Mouse (Mus musculus) neural tube, postnatal 0 days (tissue): Measurements from ENCODE around the gene Riok1. TPM values are rescaled to one million over a fixed set of nuclear protein-coding genes. Genes with fewer than 3 reads are reported as not detected.

Experiments
- microRNA-seq: library from miRNA; unstranded; fragments of <30 nt; microRNA quantifications from one replicate; pipeline ENCODE4, GENCODE M21; 2016
- polyA plus RNA-seq: library from polyadenylated mRNA; unstranded; fragments of >200 nt; fragmentation: Nextera tagmentation; extraction: Ambion mirVana; gene quantifications from 2 replicates; pipeline ENCODE4 v1.2.1, GENCODE M21; 2015

Gene Riok1
- polyA plus RNA-seq = 37.4 and 37.7 TPM in 2 replicates

DNA sequence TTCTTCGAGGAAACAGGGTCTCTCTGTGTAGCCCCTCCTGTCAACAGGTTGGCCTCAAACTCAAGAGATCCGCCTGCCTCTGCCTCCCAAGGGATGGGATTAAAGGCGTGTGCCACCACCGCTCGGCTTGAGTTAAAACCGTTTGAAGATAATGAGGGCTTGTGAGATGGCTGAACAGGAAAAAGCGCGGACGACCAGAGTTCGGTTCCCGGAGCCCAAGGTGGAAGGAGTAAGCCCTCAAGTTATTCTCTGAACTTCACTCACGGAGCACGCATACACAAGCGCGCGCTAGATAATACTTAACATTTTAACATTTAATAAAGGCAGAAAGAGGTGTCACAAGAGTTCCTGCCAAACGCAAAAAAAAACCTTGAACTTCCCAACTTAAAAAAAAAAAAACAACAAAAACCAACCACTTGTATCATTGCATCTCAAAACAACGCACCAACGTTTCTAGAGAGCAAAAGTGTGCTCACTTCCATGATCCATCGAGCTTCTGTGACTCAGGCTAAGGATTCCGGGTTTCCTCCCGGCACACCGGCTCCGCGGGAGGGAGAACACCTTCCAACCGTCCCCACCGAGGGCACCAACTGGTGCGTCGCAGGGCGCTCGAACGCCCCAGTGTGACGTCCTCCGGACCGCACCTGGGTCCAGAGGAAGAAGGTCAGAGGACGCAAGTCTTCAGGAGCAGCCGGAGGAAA is at the start of gene Riok1:
TSS of gene Riok1 (plus strand) at position 653 of the 701 bp plus-strand sequence.

GRCm38 (mm10) chr13:37993704-37994404 is 42.9 kb upstream of the Riok1 start, which contains the start of gene Ssr1:
TSS of gene Ssr1 (minus strand) at chr13:37994217.

DNA sequence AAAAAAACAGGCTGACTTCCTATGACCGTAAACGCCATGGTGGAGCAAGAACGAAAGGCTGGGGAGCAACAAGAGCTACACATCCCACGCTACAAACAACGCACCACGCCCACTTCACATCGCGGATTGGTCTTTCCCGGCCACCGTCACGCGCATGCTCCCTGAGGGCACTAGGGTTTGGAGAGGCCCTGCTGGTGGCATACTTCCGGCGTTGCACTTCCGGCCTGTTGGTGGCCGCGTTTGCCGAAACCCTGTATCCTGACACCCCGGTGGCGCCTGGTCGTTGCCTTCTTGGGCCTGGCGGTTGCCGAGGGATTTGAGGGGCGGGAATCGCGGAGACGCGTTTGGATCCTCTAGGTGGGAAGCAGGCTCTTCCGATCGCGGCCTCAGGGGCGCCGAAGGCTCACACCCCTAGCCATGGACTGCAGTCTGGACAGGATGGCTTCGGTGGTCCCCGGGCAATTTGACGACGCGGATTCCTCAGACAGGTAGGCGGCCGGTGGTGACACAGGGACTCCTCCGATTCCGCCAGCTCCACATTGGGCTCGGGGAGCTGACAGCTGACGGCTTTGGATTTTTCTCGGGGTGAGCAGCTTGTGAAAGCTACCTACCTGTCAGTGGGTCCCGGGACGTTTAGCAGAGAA is 371 bp downstream of the Riok1 start, which contains the start of gene Cage1:
TSS of gene Cage1 (minus strand) at position 26 of the 644 bp plus-strand sequence.

Small RNA genes lying within 50 kb of the gene (microRNA-seq; reads per million reads assigned to microRNA genes)
- gene Gm27387 = not detected

Other genes starting within 250 kb of the Riok1 start
- gene Ssr1, start 42.8 kb upstream of the Riok1 start, polyA plus RNA-seq = 53.0 and 59.1 TPM in 2 replicates
- gene Cage1, start 74 bp downstream of the Riok1 start, polyA plus RNA-seq = 2.3 TPM in 2 replicates
- 0.06 and 0.08 TPM in 2 replicates for gene Dsp, start 114.3 kb downstream of the Riok1 start, polyA plus RNA-seq
- gene Snrnp48, start 167.9 kb downstream of the Riok1 start, polyA plus RNA-seq = 20.2 and 23.2 TPM in 2 replicates